Mouse (Mus musculus): ENCODE results near the gene Aldob. TPM values are rescaled to one million over a fixed set of nuclear protein-coding genes. Genes with fewer than 3 reads are reported as not detected.

Gene Aldob
- polyA plus RNA-seq, 1 experiment from 2014 or later = not detected

DNA sequence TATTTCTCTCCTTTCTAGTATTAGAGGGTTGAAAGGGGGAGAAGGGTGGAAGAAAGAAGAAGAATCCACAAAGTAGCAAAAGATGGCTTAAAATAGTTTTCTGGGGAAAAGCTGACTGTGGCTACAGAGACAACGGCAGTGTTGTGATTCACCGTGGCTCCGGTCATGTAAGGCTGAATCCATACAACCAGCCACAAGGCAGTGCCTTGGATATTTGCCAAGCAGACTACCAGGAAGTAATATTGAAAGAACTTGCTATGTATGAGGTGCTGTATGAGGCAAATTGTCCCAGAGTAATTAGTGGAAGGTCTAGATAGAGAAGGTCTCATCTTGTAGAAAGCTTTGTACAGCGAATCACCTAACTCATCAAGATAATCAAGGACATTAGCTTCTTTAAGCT lies 22.8 kb upstream of the Aldob start:
- Histone ChIP-seq H3K4me3 (ENCODE audit: low read depth, low read length) (no peak overlapping the region), H3K4me2 (ENCODE audit: low read depth) (no peak overlapping the region), H3K4me1 (ENCODE audit: control insufficient read depth, insufficient read depth, low read length) (no peaks in the 10 kb centered on the region), H3K9ac (ENCODE audit: low read length) (no peak overlapping the region), H3K27me3 (ENCODE audit: control insufficient read depth, insufficient read depth, low read length) (no peaks in the 10 kb centered on the region), H3K36me3 (ENCODE audit: control insufficient read depth, insufficient read depth, low read length) (no peaks in the 10 kb centered on the region), H3K27ac (ENCODE audit: low read depth, low read length) (no peak overlapping the region), H3K9me3 (ENCODE audit: control insufficient read depth, low read length) (no peaks in the 10 kb centered on the region)
- WGBS = 94% methylated on average over 4 of the region's 4 CpGs
- DNase-seq (ENCODE audit: low spot score) = no peak
- no peak for ATAC-seq (ENCODE audit: insufficient read depth, low FRiP score, low TSS enrichment)

- H3K36me3 ChIP-seq (ENCODE audit: control insufficient read depth, insufficient read depth, low read length) = no peaks in the 10 kb centered on the region
- H3K27ac ChIP-seq (ENCODE audit: low read depth, low read length) = no peak overlapping the region
- no peaks in the 10 kb centered on the region for H3K9me3 ChIP-seq (ENCODE audit: control insufficient read depth, low read length)
- peak; percentile 65 for ATAC-seq (ENCODE audit: insufficient read depth, low FRiP score, low TSS enrichment)
- H3K4me1 ChIP-seq (ENCODE audit: control insufficient read depth, insufficient read depth, low read length) = no peaks in the 10 kb centered on the region
- WGBS = 24% methylated on average over 3 of the region's 3 CpGs
- H3K4me2 ChIP-seq (ENCODE audit: low read depth) = no peak overlapping the region
- H3K9ac ChIP-seq (ENCODE audit: low read length) = no peak overlapping the region
- peak; percentile 40 for DNase-seq (ENCODE audit: low spot score)
- H3K4me3 ChIP-seq (ENCODE audit: low read depth, low read length) = no peak overlapping the region
- H3K27me3 ChIP-seq (ENCODE audit: control insufficient read depth, insufficient read depth, low read length) = no peaks in the 10 kb centered on the region
Measured at GRCm38 (mm10) chr4:49567613-49568012, 18.3 kb upstream of the Aldob start.

DNA sequence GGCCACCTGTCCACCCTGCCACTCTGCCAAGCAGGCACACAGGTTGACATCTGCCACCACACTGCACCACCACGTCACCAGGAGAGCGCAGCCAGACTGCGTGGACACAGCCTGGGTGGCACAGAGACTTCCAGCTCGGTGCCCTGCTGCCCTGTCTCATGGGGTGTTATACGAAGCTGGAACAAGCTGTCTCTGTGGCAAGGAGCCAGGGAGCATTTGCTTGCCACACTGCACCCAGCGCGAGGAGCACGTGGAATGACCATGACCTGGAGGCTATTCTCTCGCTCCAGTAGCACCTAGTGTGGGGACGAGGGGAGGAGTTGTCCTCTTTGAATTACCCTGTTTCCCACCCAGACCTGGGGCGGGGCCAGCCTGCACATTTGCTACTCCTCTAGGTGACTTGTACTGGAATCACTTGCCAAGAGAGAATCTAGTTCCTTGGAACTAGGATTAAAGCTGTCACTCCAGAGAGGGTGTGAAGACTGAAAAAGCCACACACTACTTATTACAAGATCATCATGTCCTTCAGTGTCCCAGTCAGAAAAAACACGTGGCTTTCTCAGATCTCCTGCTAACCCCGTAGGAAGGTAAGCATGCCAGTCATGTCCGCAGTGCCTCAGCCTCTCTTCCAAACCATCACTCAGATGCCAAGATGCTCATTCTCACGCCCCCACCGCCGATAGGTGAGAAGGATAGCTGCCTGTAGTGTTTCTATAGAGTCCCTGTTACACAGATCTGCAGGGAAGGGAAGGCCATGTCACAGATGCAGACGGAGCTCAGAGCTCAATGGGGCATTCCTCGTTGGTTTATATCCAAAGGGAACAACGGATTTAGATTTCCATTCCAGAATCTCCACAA lies 10.8 kb upstream of the Aldob start:
- Histone ChIP-seq H3K36me3 (ENCODE audit: control insufficient read depth, insufficient read depth, low read length) (no peaks in the 10 kb centered on the region), H3K4me2 (ENCODE audit: low read depth) (no peak overlapping the region), H3K4me1 (ENCODE audit: control insufficient read depth, insufficient read depth, low read length) (no peaks in the 10 kb centered on the region), H3K27me3 (ENCODE audit: control insufficient read depth, insufficient read depth, low read length) (no peaks in the 10 kb centered on the region), H3K4me3 (ENCODE audit: low read depth, low read length) (no peak overlapping the region), H3K27ac (ENCODE audit: low read depth, low read length) (no peak overlapping the region), H3K9me3 (ENCODE audit: control insufficient read depth, low read length) (no peaks in the 10 kb centered on the region), H3K9ac (ENCODE audit: low read length) (no peak overlapping the region)
- no peak for ATAC-seq (ENCODE audit: insufficient read depth, low FRiP score, low TSS enrichment)
- DNase-seq (ENCODE audit: low spot score) = no peak
- 73% methylated on average over 20 of the region's 20 CpGs for WGBS

DNA sequence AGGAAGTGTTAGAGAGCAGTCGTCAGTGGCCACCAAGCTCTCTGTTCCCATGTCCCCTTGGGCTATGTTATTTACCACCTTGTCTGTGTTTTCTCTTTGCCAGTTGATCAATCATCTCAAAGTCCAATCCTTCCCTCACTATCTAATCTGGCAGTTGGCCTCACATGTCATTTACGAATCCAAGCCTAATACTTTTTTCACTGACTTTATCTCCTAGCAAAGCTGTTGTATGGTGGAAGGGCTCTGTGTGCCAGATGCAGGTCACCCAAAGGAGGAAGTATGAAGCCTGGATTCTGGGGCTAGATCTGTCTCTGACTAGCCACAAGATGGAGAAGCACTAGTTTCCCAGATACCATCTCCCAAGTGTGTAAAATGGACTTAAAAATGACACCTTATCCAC lies 8.8 kb upstream of the Aldob start:
- no peak for ATAC-seq (ENCODE audit: insufficient read depth, low FRiP score, low TSS enrichment)

GRCm38 (mm10) chr4:49557375-49557774 lies 8.0 kb upstream of the Aldob start:
- H3K4me2 ChIP-seq (ENCODE audit: low read depth) = no peak overlapping the region
- no peak overlapping the region for H3K27ac ChIP-seq (ENCODE audit: low read depth, low read length)
- H3K36me3 ChIP-seq (ENCODE audit: control insufficient read depth, insufficient read depth, low read length) = no peaks in the 10 kb centered on the region
- 88% methylated on average over 4 of the region's 7 CpGs for WGBS
- H3K27me3 ChIP-seq (ENCODE audit: control insufficient read depth, insufficient read depth, low read length) = no peaks in the 10 kb centered on the region
- no peaks in the 10 kb centered on the region for H3K4me1 ChIP-seq (ENCODE audit: control insufficient read depth, insufficient read depth, low read length)
- H3K9ac ChIP-seq (ENCODE audit: low read length) = no peak overlapping the region
- H3K4me3 ChIP-seq (ENCODE audit: low read depth, low read length) = no peak overlapping the region
- DNase-seq (ENCODE audit: low spot score) (no peak), ATAC-seq (ENCODE audit: insufficient read depth, low FRiP score, low TSS enrichment) (no peak)
- H3K9me3 ChIP-seq (ENCODE audit: control insufficient read depth, low read length) = no peaks in the 10 kb centered on the region

More for the DNA sequence above, 8.8 kb upstream of the Aldob start:
- no peak overlapping the region for H3K4me3 ChIP-seq (ENCODE audit: low read depth, low read length)
- no peaks in the 10 kb centered on the region for H3K4me1 ChIP-seq (ENCODE audit: control insufficient read depth, insufficient read depth, low read length)
- WGBS = 83% methylated on average over 2 of the region's 2 CpGs
- H3K27ac ChIP-seq (ENCODE audit: low read depth, low read length) = no peak overlapping the region
- H3K27me3 ChIP-seq (ENCODE audit: control insufficient read depth, insufficient read depth, low read length) = no peaks in the 10 kb centered on the region
- H3K36me3 ChIP-seq (ENCODE audit: control insufficient read depth, insufficient read depth, low read length) = no peaks in the 10 kb centered on the region
- H3K4me2 ChIP-seq (ENCODE audit: low read depth) = no peak overlapping the region
- DNase-seq (ENCODE audit: low spot score) = no peak
- H3K9ac ChIP-seq (ENCODE audit: low read length) = no peak overlapping the region
- no peaks in the 10 kb centered on the region for H3K9me3 ChIP-seq (ENCODE audit: control insufficient read depth, low read length)

DNA sequence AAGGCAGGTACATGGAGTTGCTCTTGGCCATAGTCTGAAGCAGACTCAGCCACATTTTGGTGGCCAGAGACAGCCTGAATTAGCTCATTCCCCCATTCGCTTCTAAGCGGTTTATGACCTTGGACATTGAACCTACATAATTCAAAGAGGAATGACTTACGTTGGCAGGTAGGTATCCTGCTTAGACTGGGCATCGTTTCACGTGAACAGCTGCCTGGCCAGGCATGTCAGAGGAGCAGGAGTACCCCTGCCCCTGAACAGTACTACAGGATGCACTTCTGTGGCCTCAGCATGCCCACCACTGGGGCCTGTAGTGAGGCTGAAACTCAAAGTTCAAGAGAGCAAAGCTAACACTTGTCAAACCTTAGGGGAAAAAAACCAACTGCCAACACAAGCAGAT lies 4.0 kb upstream of the Aldob start:
- Histone ChIP-seq H3K36me3 (ENCODE audit: control insufficient read depth, insufficient read depth, low read length) (no peaks in the 10 kb centered on the region), H3K27me3 (ENCODE audit: control insufficient read depth, insufficient read depth, low read length) (no peaks in the 10 kb centered on the region), H3K9ac (ENCODE audit: low read length) (no peak overlapping the region), H3K4me1 (ENCODE audit: control insufficient read depth, insufficient read depth, low read length) (no peaks in the 10 kb centered on the region), H3K9me3 (ENCODE audit: control insufficient read depth, low read length) (no peaks in the 10 kb centered on the region), H3K27ac (ENCODE audit: low read depth, low read length) (no peak overlapping the region), H3K4me3 (ENCODE audit: low read depth, low read length) (no peak overlapping the region), H3K4me2 (ENCODE audit: low read depth) (no peak overlapping the region)
- DNase-seq (ENCODE audit: low spot score) (no peak), ATAC-seq (ENCODE audit: insufficient read depth, low FRiP score, low TSS enrichment) (no peak)
- WGBS = 82% methylated on average over 5 of the region's 5 CpGs

GRCm38 (mm10) chr4:49547544-49548219 lies 1.7 kb downstream of the Aldob start:
- Histone ChIP-seq H3K9ac (ENCODE audit: low read length) (no peak overlapping the region), H3K36me3 (ENCODE audit: control insufficient read depth, insufficient read depth, low read length) (no peaks in the 10 kb centered on the region), H3K9me3 (ENCODE audit: control insufficient read depth, low read length) (no peaks in the 10 kb centered on the region), H3K4me1 (ENCODE audit: control insufficient read depth, insufficient read depth, low read length) (no peaks in the 10 kb centered on the region), H3K4me2 (ENCODE audit: low read depth) (no peak overlapping the region), H3K27me3 (ENCODE audit: control insufficient read depth, insufficient read depth, low read length) (no peaks in the 10 kb centered on the region), H3K4me3 (ENCODE audit: low read depth, low read length) (no peak overlapping the region), H3K27ac (ENCODE audit: low read depth, low read length) (no peak overlapping the region)
- 90% methylated on average over 7 of the region's 7 CpGs for WGBS
- ATAC-seq (ENCODE audit: insufficient read depth, low FRiP score, low TSS enrichment) (no peak), DNase-seq (ENCODE audit: low spot score) (no peak)

DNA sequence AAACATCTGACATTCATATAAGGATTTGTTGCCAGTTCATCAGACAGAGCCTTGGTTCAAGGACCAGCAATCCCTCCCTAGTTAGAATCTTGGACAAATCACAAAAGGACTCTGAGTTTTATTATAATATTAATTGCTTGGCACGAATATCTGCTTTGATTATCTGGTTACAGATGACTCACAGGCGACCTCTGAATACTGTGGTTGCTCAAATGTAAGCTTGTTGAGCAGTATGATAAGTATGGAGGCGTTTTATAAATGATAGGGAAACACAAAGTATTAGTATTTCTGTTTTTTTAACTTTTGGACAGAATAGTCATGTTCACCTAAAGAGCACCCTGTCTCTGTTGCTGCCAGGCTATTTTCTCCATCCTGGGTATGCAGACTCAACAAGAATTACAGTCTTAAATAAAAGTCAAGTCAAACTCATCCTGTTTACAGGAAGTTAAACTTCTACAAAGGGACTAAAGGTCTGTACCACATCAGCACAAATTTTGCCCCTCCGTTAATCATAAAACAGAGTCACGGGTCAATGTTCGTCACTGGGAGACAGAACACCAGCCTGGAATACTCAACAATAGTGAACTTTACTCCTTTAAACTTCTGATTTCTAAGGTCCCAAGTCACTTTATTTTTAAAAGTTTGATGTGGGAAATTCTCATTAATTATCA lies 2.3 kb downstream of the Aldob start:
- Histone ChIP-seq H3K9me3 (ENCODE audit: control insufficient read depth, low read length) (no peaks in the 10 kb centered on the region), H3K27me3 (ENCODE audit: control insufficient read depth, insufficient read depth, low read length) (no peaks in the 10 kb centered on the region), H3K4me3 (ENCODE audit: low read depth, low read length) (no peak overlapping the region), H3K4me2 (ENCODE audit: low read depth) (no peak overlapping the region), H3K36me3 (ENCODE audit: control insufficient read depth, insufficient read depth, low read length) (no peaks in the 10 kb centered on the region), H3K27ac (ENCODE audit: low read depth, low read length) (no peak overlapping the region), H3K4me1 (ENCODE audit: control insufficient read depth, insufficient read depth, low read length) (no peaks in the 10 kb centered on the region), H3K9ac (ENCODE audit: low read length) (no peak overlapping the region)
- ATAC-seq (ENCODE audit: insufficient read depth, low FRiP score, low TSS enrichment) (no peak), DNase-seq (ENCODE audit: low spot score) (no peak)
- 75% methylated on average over 6 of the region's 6 CpGs for WGBS
